Mouse (Mus musculus): ENCODE measurements around the gene Gm49661. TPM values are rescaled to one million over a fixed set of nuclear protein-coding genes. Genes with fewer than 3 reads are reported as not detected.

Gene Gm49661
- total RNA-seq, 2 experiments from 2014 or later = not detected

DNA sequence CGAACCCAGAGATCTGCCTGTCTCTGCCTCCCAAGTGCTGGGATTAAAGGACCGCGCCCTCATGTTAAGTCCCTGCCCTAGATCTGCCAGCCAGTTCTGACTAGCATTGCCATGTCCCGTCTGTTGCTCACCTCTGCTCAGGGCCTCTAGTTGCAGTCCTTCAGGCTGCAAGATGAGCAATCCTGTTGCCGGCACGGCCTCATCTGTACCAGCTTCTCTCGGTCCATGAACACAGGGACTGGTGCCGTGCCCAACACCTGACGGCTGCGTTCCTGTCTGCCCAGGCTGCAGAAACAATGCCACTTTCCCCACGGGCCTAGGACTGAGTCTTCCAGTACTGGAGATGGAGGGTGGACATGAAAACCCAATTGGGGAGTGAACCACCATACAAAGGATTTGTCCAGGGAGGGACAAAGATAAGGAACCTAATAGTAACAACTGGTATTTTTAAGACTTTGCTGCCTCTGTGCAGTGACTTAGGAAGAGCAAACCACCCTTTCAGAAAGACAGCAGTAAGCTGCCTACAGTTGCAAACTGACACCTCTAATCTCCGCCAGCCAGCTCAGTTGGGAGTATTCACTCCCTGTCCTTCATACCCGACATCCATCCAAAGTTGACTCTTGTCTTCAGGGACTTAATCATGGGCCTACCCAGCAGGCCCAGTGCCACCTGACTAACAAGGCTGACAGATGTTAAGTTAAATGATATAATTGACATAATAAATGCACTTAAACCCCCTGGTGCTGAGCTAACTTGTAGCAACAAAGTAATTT is 1.5 kb downstream of the Gm49661 start:
- DNase-seq = no peak

DNA sequence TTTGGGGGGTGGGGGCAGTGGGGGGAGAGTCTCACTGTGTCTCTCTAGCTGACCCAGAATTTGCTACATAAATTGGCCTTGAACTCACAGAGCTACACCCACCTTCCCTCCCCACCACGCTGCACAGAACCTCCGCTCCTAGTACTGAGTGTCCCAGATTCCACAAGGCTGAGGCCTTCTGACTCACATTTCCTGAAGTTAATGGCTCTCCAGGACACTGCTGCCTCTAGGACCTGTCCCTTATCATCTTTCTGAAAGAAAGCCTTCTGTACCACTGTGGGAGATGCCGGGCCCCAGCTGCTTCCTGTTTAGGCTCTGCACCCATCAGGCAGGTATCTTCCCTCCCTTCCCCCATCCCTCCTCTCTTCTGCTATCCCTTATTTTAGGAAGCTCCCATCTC is 2.6 kb downstream of the Gm49661 start:
- DNase-seq = no peak

DNA sequence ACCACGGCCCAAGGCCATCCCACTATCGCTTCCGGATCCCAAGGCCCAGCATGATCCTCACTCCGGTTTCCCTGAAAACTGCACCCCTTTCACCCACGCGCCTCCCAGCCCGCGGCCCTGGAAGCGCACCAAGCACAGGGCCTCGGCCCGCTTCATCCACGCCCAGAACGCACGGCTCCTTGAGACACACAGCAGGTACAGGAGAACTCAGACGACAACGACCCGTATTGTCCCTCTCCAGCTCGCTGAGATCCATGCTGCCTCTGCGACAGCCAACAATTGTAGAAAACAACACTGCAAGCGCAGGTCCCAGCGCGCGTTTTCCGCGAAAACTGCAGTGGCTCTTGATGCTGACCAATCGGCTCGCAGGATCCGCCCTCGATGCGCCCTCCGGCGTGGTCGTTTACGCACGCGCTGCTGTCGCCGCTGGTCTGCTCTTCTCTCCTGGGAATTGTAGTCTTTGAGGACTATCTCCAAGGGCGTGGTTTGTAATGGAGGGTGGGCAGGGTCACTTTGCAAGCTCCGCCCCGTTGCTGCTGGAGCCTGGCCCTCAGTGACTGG is 3.4 kb downstream of the Gm49661 start:
- DNase-seq = peak; percentile 83

DNA sequence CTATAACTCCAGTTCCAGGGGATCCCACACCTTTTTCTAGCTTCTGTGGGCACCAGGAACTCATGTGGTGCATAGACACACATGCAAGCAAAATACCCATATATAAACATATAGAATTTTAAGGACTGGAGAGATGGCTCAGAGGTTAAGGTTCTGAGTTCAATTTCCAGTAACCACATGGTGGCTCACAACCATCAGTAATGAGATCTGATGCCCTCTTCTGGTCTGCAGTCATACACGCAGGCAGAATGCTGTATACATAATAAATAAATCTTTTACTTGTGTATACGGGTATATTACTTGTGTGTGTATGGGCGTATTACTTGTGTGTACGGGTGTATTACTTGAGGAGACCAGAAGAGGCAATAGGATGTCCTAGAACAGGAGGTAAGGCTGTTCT is 5.3 kb downstream of the Gm49661 start:
- DNase-seq = no peak

DNA sequence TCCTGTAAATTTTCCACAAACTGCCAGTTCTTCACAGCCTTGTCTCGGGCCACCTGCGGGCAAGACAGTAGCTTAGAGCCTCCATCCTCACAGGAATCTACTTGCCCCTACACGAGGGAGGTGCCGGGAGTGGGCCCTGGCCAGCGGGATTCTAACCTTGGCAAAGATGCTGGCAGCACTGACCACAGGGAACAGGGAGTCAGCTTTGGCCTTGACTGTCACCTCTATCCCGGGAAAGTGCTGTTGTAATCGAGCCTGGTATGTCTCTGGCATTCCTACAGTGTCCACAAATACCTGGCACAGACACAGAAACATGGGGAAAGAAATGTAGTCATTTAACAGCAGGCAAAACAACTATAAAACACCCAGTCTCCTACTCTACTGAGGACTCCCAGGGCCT is 9.4 kb downstream of the Gm49661 start:
- DNase-seq = no peak

- peak; percentile 62 for DNase-seq
These were observed 12.5 kb downstream of the Gm49661 start for GRCm38 (mm10) chr8:84956768-84957167.

- peak; percentile 29 for DNase-seq
These were observed 16.5 kb downstream of the Gm49661 start for GRCm38 (mm10) chr8:84952612-84953255.

DNA sequence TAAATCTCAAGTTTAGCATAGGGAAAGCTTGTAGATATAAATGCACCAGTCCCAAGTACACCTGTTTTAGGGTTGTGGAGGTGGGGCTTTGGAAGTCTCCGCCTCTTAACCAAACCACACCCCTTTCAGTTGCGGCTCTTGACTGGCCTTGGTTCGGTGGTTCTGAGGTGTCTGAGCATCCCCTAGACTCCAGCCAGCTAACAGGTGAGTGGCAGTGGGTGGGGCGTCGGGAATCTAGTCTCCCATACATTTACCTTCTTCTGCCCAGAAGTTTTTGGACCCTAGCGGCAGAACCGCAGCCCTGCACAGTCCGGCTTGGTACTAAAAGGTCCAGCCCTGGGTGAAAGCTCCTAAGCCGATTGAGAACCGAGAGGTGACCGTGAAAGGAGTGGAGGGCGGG is 19.5 kb downstream of the Gm49661 start:
- DNase-seq = no peak

DNA sequence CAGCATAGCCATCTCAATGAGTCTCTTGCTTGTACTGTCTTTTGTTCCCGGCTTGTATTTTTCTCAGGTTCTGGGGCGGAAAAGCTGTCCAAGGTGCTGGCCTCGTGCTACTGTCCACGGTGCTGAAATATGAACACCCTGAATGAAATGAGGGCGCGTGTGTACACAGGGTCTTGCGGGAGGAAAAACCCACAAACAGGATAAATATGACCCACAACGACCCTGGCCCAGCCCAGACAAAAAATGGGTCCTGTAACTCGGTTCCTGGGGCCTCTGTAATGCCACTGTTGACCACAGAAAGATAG is 22.0 kb downstream of the Gm49661 start:
- peak; percentile 31 for DNase-seq

- no peak for DNase-seq
These were observed 22.5 kb downstream of the Gm49661 start, which contains the start of gene Rtbdn for GRCm38 (mm10) chr8:84946528-84947240. Gene Rtbdn, plus strand, starts transcription at chr8:84946991.

DNA sequence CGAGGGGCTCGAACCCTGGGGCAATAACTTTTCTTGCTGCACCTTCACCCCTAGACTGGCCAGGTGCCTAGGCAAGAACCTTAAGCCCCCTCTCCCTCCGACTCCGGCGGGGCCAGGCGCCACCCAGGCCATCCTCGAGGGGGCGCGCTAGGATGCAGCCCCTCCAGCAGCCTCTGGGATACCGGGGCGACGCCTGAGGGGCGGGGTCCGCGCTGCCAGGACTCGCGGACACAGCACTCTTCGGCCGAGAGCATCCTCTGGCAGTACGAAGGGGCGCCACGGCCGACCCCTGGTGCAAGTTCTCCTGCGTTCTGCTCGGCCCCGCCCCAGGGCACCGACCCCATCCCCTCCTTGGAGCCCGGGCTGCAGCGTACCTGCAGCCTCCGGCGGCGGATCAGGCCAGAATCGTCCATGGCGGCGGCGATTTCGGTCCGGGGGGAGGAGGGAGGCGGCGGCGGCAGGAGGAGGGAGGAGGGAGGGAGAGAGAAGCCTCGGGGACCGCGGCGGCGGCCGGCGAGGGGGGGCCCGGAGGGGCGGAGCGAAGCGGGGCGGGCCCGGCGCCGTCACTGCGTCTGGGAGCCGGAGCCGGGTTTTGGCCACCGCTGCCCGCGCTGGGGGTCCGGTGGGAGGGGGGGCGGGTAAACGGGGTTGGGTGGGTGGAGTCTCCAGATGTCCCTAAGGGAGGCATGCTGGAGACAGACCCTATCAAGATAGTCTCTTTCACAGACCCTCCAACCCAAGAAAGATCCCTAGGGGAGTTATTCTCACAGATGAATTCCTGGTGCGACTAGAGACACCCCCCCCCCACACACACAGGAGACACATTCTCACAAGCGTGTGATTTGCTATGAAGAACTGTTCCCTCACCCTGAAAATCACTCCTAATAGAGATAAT is 23.4 kb downstream of the Gm49661 start:
- DNase-seq = no peak

- no peak for DNase-seq
These were observed 24.0 kb downstream of the Gm49661 start for GRCm38 (mm10) chr8:84945235-84945632.

GRCm38 (mm10) chr8:84944478-84945160 is 24.6 kb downstream of the Gm49661 start:
- DNase-seq = no peak

DNA sequence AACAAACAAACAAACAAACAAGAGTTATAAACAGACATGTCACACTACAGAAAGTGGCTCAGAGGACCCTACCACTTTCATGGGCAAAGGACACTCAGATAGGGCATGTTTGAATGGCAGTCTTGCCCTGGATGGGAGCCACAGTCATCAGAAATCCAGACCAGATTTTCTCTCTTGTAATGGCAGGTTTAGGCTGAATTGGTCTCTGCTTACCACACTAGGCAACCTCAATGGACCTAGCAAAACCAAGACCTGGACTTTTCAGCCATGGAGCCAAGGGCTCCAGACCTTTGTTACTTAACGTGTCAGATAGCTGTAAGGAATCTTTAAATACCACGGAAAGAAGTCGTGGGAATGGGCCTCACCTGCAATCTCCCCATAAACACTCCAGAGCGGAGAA is 25.5 kb downstream of the Gm49661 start:
- DNase-seq = no peak

GRCm38 (mm10) chr8:84937620-84938485 is 31.4 kb downstream of the Gm49661 start:
- DNase-seq = no peak

- DNase-seq = peak; percentile 69
These were observed 32.2 kb downstream of the Gm49661 start, which contains the start of gene Mast1 for GRCm38 (mm10) chr8:84936962-84937546. Gene Mast1, minus strand, starts transcription at chr8:84937359.

- no peak for DNase-seq
These were observed 32.9 kb downstream of the Gm49661 start for GRCm38 (mm10) chr8:84936041-84936961.

- DNase-seq = no peak
These were observed 33.7 kb downstream of the Gm49661 start for GRCm38 (mm10) chr8:84935489-84935888.

- DNase-seq = no peak
These were observed 34.4 kb downstream of the Gm49661 start for GRCm38 (mm10) chr8:84934860-84935259.
